Mouse (Mus musculus): Measurements from ENCODE around the gene Mup11. TPM values are rescaled to one million over a fixed set of nuclear protein-coding genes. Genes with fewer than 3 reads are reported as not detected.
"Not testable (repeated sequence)": the region's sequence is repeated elsewhere in the genome, so short reads cannot be mapped to it uniquely, and the experiment has no call there.

The Mup11 gene
- polyA plus RNA-seq (2015; fragmentation: Nextera tagmentation; extraction: Ambion mirVana), result not detected in 2 replicates

DNA sequence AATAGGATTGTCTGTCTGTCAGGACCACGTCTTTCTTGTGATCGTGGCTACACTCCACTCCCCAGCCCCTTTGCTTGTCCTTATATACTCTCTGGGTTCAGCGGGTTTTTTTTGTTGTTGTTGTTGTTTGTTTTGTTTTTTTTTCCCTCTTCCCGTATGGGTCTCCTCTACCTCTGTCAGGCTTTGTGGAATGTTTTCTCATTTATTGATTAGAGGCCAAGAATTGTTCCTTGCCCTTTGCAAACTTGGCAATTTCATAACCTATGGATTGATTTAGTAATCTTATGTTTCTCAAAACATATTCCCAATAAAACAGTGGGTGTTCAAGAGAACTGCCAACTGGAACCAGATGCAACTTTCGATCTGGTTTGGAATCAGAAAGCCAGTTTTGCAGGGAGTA, at the start of gene Mup11:
Gene Mup11 (minus strand): TSS at position 101 of the 400 bp plus-strand sequence.
- not testable (repeated sequence) for ATAC-seq (ENCODE audit: low read depth); H3K4me1 ChIP-seq (replicated peaks; ENCODE audit: control insufficient read depth, insufficient read depth, low read length); H3K4me3 ChIP-seq (ENCODE audit: low read length); H3K27me3 ChIP-seq (ENCODE audit: control insufficient read depth, insufficient read depth, low read depth, low read length); H3K9me3 ChIP-seq (ENCODE audit: control insufficient read depth, low read length); H3K27ac ChIP-seq (ENCODE audit: low read length); H3K4me2 ChIP-seq (ENCODE audit: low read depth, low read length); H3K36me3 ChIP-seq (ENCODE audit: control insufficient read depth, insufficient read depth, low read length); H3K9ac ChIP-seq (ENCODE audit: low read length)
- 75% methylated on average over 3 of the region's 5 CpGs for WGBS

Other genes with a start within 250 kb of the Mup11 start
- gene Mup9, start 240.5 kb downstream of the Mup11 start, polyA plus RNA-seq (2015; fragmentation: Nextera tagmentation; extraction: Ambion mirVana), result not detected in 2 replicates
- gene Mup1, start 160.5 kb downstream of the Mup11 start, polyA plus RNA-seq (2015; fragmentation: Nextera tagmentation; extraction: Ambion mirVana), result not detected in 2 replicates
- gene Mup10, start 80.2 kb downstream of the Mup11 start, polyA plus RNA-seq (2015; fragmentation: Nextera tagmentation; extraction: Ambion mirVana), result not detected in 2 replicates
- not detected in 2 replicates for gene Mup12, start 78.9 kb upstream of the Mup11 start, polyA plus RNA-seq (2015; fragmentation: Nextera tagmentation; extraction: Ambion mirVana)
- gene Mup22, start 159.1 kb upstream of the Mup11 start, polyA plus RNA-seq (2015; fragmentation: Nextera tagmentation; extraction: Ambion mirVana), result not detected in 2 replicates